In the genomic region with DNA sequence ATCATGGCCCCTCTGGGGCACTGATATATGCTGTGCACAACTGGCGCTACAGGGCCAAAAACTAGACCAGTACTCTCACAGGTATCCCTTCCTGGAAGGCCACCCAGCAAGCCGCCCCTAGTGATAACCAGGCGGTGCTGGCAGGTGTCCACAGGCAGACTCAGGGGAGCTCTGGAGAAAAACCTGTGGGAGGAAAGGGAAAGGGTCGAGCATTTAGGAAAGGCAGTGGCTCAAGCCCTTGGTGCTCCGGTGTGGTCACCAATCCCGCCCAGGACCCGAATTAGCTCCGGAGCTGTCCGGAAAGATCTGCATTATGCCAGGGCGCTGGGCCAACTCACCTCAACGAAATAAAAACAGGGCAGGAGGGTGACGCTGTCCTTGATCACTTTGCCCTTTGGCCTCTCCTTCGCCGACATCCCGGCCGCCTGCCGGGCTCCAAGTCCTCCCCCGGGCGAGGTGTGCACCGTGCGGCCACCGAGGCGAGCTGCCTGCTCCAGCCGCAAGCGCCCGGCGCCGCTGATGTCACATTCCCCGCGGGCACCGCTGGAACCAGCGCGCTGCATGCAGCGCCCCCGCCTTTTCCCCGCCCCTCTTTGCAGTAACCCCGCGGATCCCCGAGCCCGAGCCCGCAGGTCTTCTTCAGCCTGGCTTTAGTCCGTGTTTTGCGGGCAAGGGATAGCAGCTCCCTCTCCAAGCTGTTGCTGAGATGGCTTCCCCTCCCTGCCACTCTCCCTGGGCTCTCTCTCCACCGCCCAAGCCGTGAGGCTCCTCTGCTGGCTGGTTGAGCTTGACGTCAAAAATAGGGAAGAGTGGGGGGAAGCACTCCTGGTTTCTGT, we compare ENCODE assay signal across 8 mouse cellular contexts. TPM values are rescaled to one million over a fixed set of nuclear protein-coding genes. Genes with fewer than 3 reads are reported as not detected.
DNase-seq lines count a peak whose midpoint lies in the region; ATAC-seq and TF ChIP-seq lines count a peak whose summit lies in the region.

No protein-coding gene starts in this region.

- peak overlapping the region; percentile 66 for H3K4me2 ChIP-seq in forebrain, embryonic 16.5 days (ENCODE audit: low read length)
- H3K4me2 ChIP-seq in hindbrain, embryonic 15.5 days: peak overlapping the region; percentile 78

- H3K4me1 ChIP-seq in forebrain, embryonic 16.5 days (replicated peaks; ENCODE audit: control insufficient read depth, insufficient read depth, low read length): peaks cover 4% of the 10 kb centered on the region; the same call in 1 of the 2 replicates
- peaks cover 8% of the 10 kb centered on the region for H3K4me1 ChIP-seq in hindbrain, embryonic 15.5 days (replicated peaks)
- H3K4me1 ChIP-seq in small intestine, adult 2 months (ENCODE audit: control insufficient read depth, insufficient read depth, insufficient read length, low read length): no peaks in the 10 kb centered on the region

- TF ChIP-seq POLR2A in small intestine, adult 2 months (IDR thresholded peaks at IDR 0.05; ENCODE audit: low read depth, low read length): no peak

- 2% methylated on average over 42 of the region's 46 CpGs for WGBS in forebrain, embryonic 16.5 days
- 2% methylated on average over 45 of the region's 46 CpGs for WGBS in hindbrain, embryonic 15.5 days
- WGBS in small intestine, adult 2 months: 4% methylated on average over 46 of the region's 46 CpGs

- TF ChIP-seq CTCF in small intestine, adult 2 months (IDR thresholded peaks at IDR 0.05; ENCODE audit: extremely low read depth, insufficient read length, insufficient replicate concordance, low read depth, low read length): no peak

- peak overlapping the region; percentile 34 for H3K27ac ChIP-seq in forebrain, embryonic 16.5 days (ENCODE audit: low read length)
- H3K27ac ChIP-seq in hindbrain, embryonic 15.5 days (replicated peaks): peak overlapping the region; percentile 90
- H3K27ac ChIP-seq in small intestine, adult 2 months (ENCODE audit: insufficient read depth, low read depth, low read length): no peak overlapping the region

- no peaks in the 10 kb centered on the region for H3K27me3 ChIP-seq in forebrain, embryonic 16.5 days (replicated peaks; ENCODE audit: control insufficient read depth, insufficient read depth, low read length)
- no peaks in the 10 kb centered on the region for H3K27me3 ChIP-seq in hindbrain, embryonic 15.5 days
- no peaks in the 10 kb centered on the region for H3K27me3 ChIP-seq in small intestine, adult 2 months (ENCODE audit: control insufficient read depth, insufficient read depth, low read length)

- no peaks in the 10 kb centered on the region for H3K36me3 ChIP-seq in forebrain, embryonic 16.5 days (ENCODE audit: control insufficient read depth, insufficient read depth)
- no peaks in the 10 kb centered on the region for H3K36me3 ChIP-seq in hindbrain, embryonic 15.5 days
- H3K36me3 ChIP-seq in small intestine, adult 2 months (ENCODE audit: control insufficient read depth, insufficient read depth, low read length): no peaks in the 10 kb centered on the region

- H3K9ac ChIP-seq in forebrain, embryonic 16.5 days (replicated peaks; ENCODE audit: low read depth, low read length): peak overlapping the region; percentile 68
- peak overlapping the region; percentile 75 for H3K9ac ChIP-seq in hindbrain, embryonic 15.5 days

- DNase-seq in adrenal gland, adult 18-20 months (ENCODE audit: low spot score in 2 of 2): peak; percentile 36 to 41
- DNase-seq in cerebellum, adult 18-20 months: peak; percentile 75 to 77
- peak; percentile 62 to 76 for DNase-seq in left cerebral cortex, adult 18-20 months (ENCODE audit: low spot score in 2 of 2)

- no peaks in the 10 kb centered on the region for H3K9me3 ChIP-seq in forebrain, embryonic 16.5 days (ENCODE audit: control insufficient read depth, low read length)
- H3K9me3 ChIP-seq in hindbrain, embryonic 15.5 days: no peaks in the 10 kb centered on the region

- ATAC-seq in forebrain, embryonic 16.5 days: peak; percentile 86
- peak; percentile 90 for ATAC-seq in hindbrain, embryonic 15.5 days (ENCODE audit: low FRiP score, low read depth)
- ATAC-seq in megakaryocyte progenitor cell, adult 5-6 weeks (replicated peaks; ENCODE audit: poor library complexity): peak; percentile 71
- no peak for ATAC-seq in monocyte, adult 5-6 weeks (replicated peaks; ENCODE audit: insufficient number of reproducible peaks, low FRiP score, low TSS enrichment, poor library complexity, severe bottlenecking)

- peak overlapping the region; percentile 58 for H3K4me3 ChIP-seq in forebrain, embryonic 16.5 days (replicated peaks; ENCODE audit: low read length)
- H3K4me3 ChIP-seq in hindbrain, embryonic 15.5 days: peak overlapping the region; percentile 77
- peak overlapping the region; percentile 20; the same call in 1 of the 2 replicates for H3K4me3 ChIP-seq in small intestine, adult 2 months (ENCODE audit: low read depth, low read length)

RNA-seq across cellular contexts. Expression of a gene that starts 0.8 kb away (rescaled TPM):
- total RNA-seq in adrenal gland, adult 18-20 months (2021): 1 to 10 TPM in 1 of 2 experiments, under 1 TPM in 1; 0.77 to 1.2 TPM
- 20.8 and 26.8 TPM in 2 replicates for polyA plus RNA-seq in forebrain, embryonic 16.5 days (2015; fragmentation: Nextera tagmentation; extraction: Ambion mirVana)
- 27.1 and 30.3 TPM in 2 replicates for polyA plus RNA-seq in hindbrain, embryonic 15.5 days (2015; fragmentation: Nextera tagmentation; extraction: Ambion mirVana)
- 100 to 1,000 TPM; 156 to 167 TPM for total RNA-seq in left cerebral cortex, adult 18-20 months (2021)
- not detected in 2 replicates for total RNA-seq in megakaryocyte progenitor cell, adult 5-6 weeks (2015)
- total RNA-seq in megakaryocyte progenitor cell, adult 5-6 weeks (2017): not detected in 2 replicates
- polyA plus RNA-seq in small intestine, adult 2 months (2012; rRNA removed): 0.03 TPM in 1 of 2 replicates, not detected in the other
- not detected in 3 replicates for total RNA-seq in monocyte, adult 5-6 weeks (2017)

Comparison
In these comparisons a context has a peak if more than half of its experiments do, and no peak if none do; other contexts are left out.
1. H3K4me3 ChIP-seq: peak in every context shown above with its lines; median percentile 77 in hindbrain, embryonic 15.5 days; 58 in forebrain, embryonic 16.5 days; 20 in small intestine, adult 2 months.
2. RNA of a gene that starts 0.8 kb away (total RNA-seq): 156 to 167 TPM in left cerebral cortex, adult 18-20 months; 0.77 to 1.2 TPM in adrenal gland, adult 18-20 months, not detected in megakaryocyte progenitor cell, adult 5-6 weeks and not detected in monocyte, adult 5-6 weeks; every median in the first group is over 10 times any median in the second.
3. Peak in every context shown above with its lines, with median percentiles within 50 percentile points of each other: DNase-seq.